Mouse (Mus musculus): ENCODE measurements around the gene Barhl1. TPM values are rescaled to one million over a fixed set of nuclear protein-coding genes. Genes with fewer than 3 reads are reported as not detected.

Barhl1 gene
- 3.5 and 3.6 TPM in 2 replicates for polyA plus RNA-seq (2015; fragmentation: Nextera tagmentation; extraction: Ambion mirVana)

GRCm38 (mm10) chr2:28916513-28916865 is at the start of gene Barhl1:
TSS of gene Barhl1 (minus strand) at chr2:28916668.

Other genes with a start within 250 kb of the Barhl1 start
- gene Spaca9, start 216.9 kb downstream of the Barhl1 start, polyA plus RNA-seq (2015; fragmentation: Nextera tagmentation; extraction: Ambion mirVana): 0.70 and 1.8 TPM in 2 replicates
- 2.2 and 3.1 TPM in 2 replicates for gene Ak8, start 216.5 kb downstream of the Barhl1 start, polyA plus RNA-seq (2015; fragmentation: Nextera tagmentation; extraction: Ambion mirVana)
- 13.0 and 14.2 TPM in 2 replicates for gene Gtf3c4, start 76.3 kb downstream of the Barhl1 start, polyA plus RNA-seq (2015; fragmentation: Nextera tagmentation; extraction: Ambion mirVana)
- 7.4 and 8.0 TPM in 2 replicates for gene Ddx31, start 76.3 kb downstream of the Barhl1 start, polyA plus RNA-seq (2015; fragmentation: Nextera tagmentation; extraction: Ambion mirVana)
- 0.70 and 0.84 TPM in 2 replicates for gene Cfap77, start 138.4 kb upstream of the Barhl1 start, polyA plus RNA-seq (2015; fragmentation: Nextera tagmentation; extraction: Ambion mirVana)
- gene Ttf1, start 143.6 kb upstream of the Barhl1 start, polyA plus RNA-seq (2015; fragmentation: Nextera tagmentation; extraction: Ambion mirVana): 4.0 and 4.5 TPM in 2 replicates
- gene Setx, start 207.5 kb upstream of the Barhl1 start, polyA plus RNA-seq (2015; fragmentation: Nextera tagmentation; extraction: Ambion mirVana): 13.2 and 13.9 TPM in 2 replicates